Mouse (Mus musculus) G1E (cell line): ENCODE results near the gene Gm13871. TPM values are rescaled to one million over a fixed set of nuclear protein-coding genes. Genes with fewer than 3 reads are reported as not detected.
"Not testable (repeated sequence)": the region's sequence is repeated elsewhere in the genome, so short reads cannot be mapped to it uniquely, and the experiment has no call there.

Experiments used
- ATAC-seq: 2 replicates; pipeline ENCODE4 v1.8.0; 2016; ENCODE audit warnings: mild to moderate bottlenecking; ENCODE audit not compliant: insufficient number of reproducible peaks, poor library complexity, low FRiP score, severe bottlenecking; ENCODE audit errors: extremely low read depth
- DNase-seq: peaks from one replicate; pipeline ENCODE4 v3.0.0; 2012; ENCODE audit warnings: low spot score
- H3K27me3 ChIP-seq: 2 replicates; pipeline ENCODE4 v1.6.1; 2012; ENCODE audit warnings: mild to moderate bottlenecking, low read length, inconsistent platforms; ENCODE audit not compliant: insufficient read depth
- H3K36me3 ChIP-seq: replicated peaks from 2 replicates; pipeline ENCODE3; 2012; ENCODE audit warnings: mild to moderate bottlenecking, inconsistent platforms
- H3K4me1 ChIP-seq: 2 replicates; pipeline ENCODE4 v1.6.1; 2012; ENCODE audit warnings: low read depth, low read length, inconsistent platforms, mixed read lengths; ENCODE audit not compliant: insufficient read depth
- H3K4me3 ChIP-seq: 2 replicates; pipeline ENCODE4 v1.5.1; 2012; ENCODE audit warnings: low read depth, mild to moderate bottlenecking, inconsistent platforms, low read length, moderate library complexity, mixed read lengths
- H3K9me3 ChIP-seq: replicated peaks from 2 replicates; pipeline ENCODE4 v1.6.1; 2012; ENCODE audit warnings: inconsistent platforms
- CTCF ChIP-seq: IDR thresholded peaks from 2 replicates; pipeline ENCODE4 v1.5.1; 2012; ENCODE audit warnings: low read depth, low read length, inconsistent platforms, mixed read lengths
- GATA1 ChIP-seq: IDR thresholded peaks from 2 replicates; pipeline ENCODE4 v1.6.1; 2012; ENCODE audit warnings: borderline replicate concordance, low read length, inconsistent platforms, mixed read lengths
- GATA2 ChIP-seq: IDR thresholded peaks from 2 replicates; pipeline ENCODE4 v1.6.1; 2012; ENCODE audit warnings: low read depth, low read length, inconsistent platforms, borderline replicate concordance
- POLR2AphosphoS5 ChIP-seq: IDR thresholded peaks from 2 replicates; pipeline ENCODE4 v1.6.1; 2012; ENCODE audit warnings: low read depth, low read length, inconsistent platforms; ENCODE audit not compliant: insufficient replicate concordance
- TAL1 ChIP-seq: conservative IDR thresholded peaks from 2 replicates; pipeline ENCODE4 v1.6.1; 2012; ENCODE audit warnings: low read depth, low read length, inconsistent platforms, mixed read lengths
- polyA plus RNA-seq: library from polyadenylated mRNA; stranded (reverse); fragments of >175 nt; gene quantifications from 2 replicates; pipeline ENCODE4 v1.2.3, GENCODE M21; 2012
- total RNA-seq, 2 experiments: library from RNA; stranded (forward) in 1 of 2; stranded (reverse) in 1 of 2; fragments of 200-1000 nt in 1 of 2; fragments of >200 nt in 1 of 2; fragmentation: Nextera tagmentation in 1 of 2; gene quantifications; 2 replicates each; pipeline ENCODE4 v1.2.3; 2014 to 2017

The Gm13871 gene
- total RNA-seq (2014; fragmentation: Nextera tagmentation) = not detected in 2 replicates
- not detected in 2 replicates for total RNA-seq (2017)
- not detected in 2 replicates for polyA plus RNA-seq

GRCm38 (mm10) chr4:73905853-73906252, at the start of gene Gm13871:
Gene Gm13871, minus strand, starts transcription at chr4:73905953.
- H3K27me3 ChIP-seq, H3K4me1 ChIP-seq, H3K36me3 ChIP-seq, ATAC-seq, H3K9me3 ChIP-seq, DNase-seq, H3K4me3 ChIP-seq: not testable (repeated sequence)

GRCm38 (mm10) chr4:73950375-73950896, 44.7 kb upstream of the Gm13871 start, which contains the start of gene 2310002L09Rik:
Gene 2310002L09Rik, minus strand, starts transcription at chr4:73950846.
- Histone ChIP-seq H3K36me3 (no peaks in the 10 kb centered on the region), H3K27me3 (no peaks in the 10 kb centered on the region), H3K4me3 (no peak within 1 kb of the TSS), H3K9me3 (no peaks in the 10 kb centered on the region), H3K4me1 (no peaks in the 10 kb centered on the region)
- ATAC-seq (no peak), DNase-seq (no peak)
- TF ChIP-seq CTCF (no peak), GATA1 (no peak), GATA2 (no peak), TAL1 (no peak), POLR2AphosphoS5 (no peak)

GRCm38 (mm10) chr4:73920660-73921059, 14.9 kb upstream of the Gm13871 start, which contains the start of gene Gm11756:
Gene Gm11756, minus strand, starts transcription at chr4:73920760.
- not testable (repeated sequence) for H3K9me3 ChIP-seq, H3K27me3 ChIP-seq, DNase-seq, H3K36me3 ChIP-seq, ATAC-seq, H3K4me1 ChIP-seq, H3K4me3 ChIP-seq

- not testable (repeated sequence) for ATAC-seq, H3K4me1 ChIP-seq, H3K4me3 ChIP-seq, H3K9me3 ChIP-seq, H3K36me3 ChIP-seq, H3K27me3 ChIP-seq, DNase-seq
These were observed 14.7 kb downstream of the Gm13871 start, which contains the start of gene Gm11757 for GRCm38 (mm10) chr4:73891012-73891411. Gene Gm11757, minus strand, starts transcription at chr4:73891112.

DNA sequence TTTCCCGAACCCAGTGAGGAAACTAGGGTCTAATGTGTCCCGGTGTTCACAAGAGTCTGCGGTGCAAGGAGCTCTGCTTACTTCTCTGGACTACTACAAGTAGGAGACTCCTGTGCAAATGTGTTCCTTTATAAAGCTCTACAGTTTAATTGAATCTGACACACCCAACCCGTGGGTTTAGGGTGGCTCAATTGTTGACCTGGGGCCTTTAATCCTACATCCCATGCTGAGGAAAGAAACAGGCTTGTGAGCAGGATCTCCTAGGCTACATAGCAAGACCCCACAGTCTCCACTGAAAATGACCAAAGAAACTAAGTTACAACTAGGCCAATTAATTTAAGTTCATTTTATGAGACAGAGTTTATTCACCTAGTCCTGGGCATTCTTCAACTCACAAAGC, 29.6 kb downstream of the Gm13871 start, which contains the start of gene Gm11758:
Gene Gm11758, minus strand, starts transcription at position 101 of the 400 bp plus-strand sequence.
- H3K4me3 ChIP-seq, H3K27me3 ChIP-seq, H3K4me1 ChIP-seq, ATAC-seq, H3K9me3 ChIP-seq, H3K36me3 ChIP-seq, DNase-seq: not testable (repeated sequence)

Other genes with a start within 250 kb of the Gm13871 start
- not detected in 2 replicates for gene Gm11239, start 237.6 kb downstream of the Gm13871 start, total RNA-seq (2014; fragmentation: Nextera tagmentation)
- gene Gm11239, start 237.6 kb downstream of the Gm13871 start, total RNA-seq (2017) = 0.27 TPM in 1 of 2 replicates, not detected in the other
- gene Gm11239, start 237.6 kb downstream of the Gm13871 start, polyA plus RNA-seq = not detected in 2 replicates
- not detected in 2 replicates for gene Gm428, start 222.4 kb downstream of the Gm13871 start, total RNA-seq (2014; fragmentation: Nextera tagmentation)
- 0.27 and 0.41 TPM in 2 replicates for gene Gm428, start 222.4 kb downstream of the Gm13871 start, total RNA-seq (2017)
- gene Gm428, start 222.4 kb downstream of the Gm13871 start, polyA plus RNA-seq = not detected in 2 replicates
- not detected in 2 replicates for gene Rasef, start 115.0 kb downstream of the Gm13871 start, total RNA-seq (2014; fragmentation: Nextera tagmentation)
- 0.05 TPM in 1 of 2 replicates, not detected in the other for gene Rasef, start 115.0 kb downstream of the Gm13871 start, total RNA-seq (2017)
- not detected in 2 replicates for gene Rasef, start 115.0 kb downstream of the Gm13871 start, polyA plus RNA-seq
- not detected in 2 replicates for gene Gm11758, start 29.7 kb downstream of the Gm13871 start, total RNA-seq (2014; fragmentation: Nextera tagmentation)
- gene Gm11758, start 29.7 kb downstream of the Gm13871 start, total RNA-seq (2017) = not detected in 2 replicates
- not detected in 2 replicates for gene Gm11758, start 29.7 kb downstream of the Gm13871 start, polyA plus RNA-seq
- not detected in 2 replicates for gene Gm11757, start 14.8 kb downstream of the Gm13871 start, total RNA-seq (2014; fragmentation: Nextera tagmentation)
- not detected in 2 replicates for gene Gm11757, start 14.8 kb downstream of the Gm13871 start, total RNA-seq (2017)
- gene Gm11757, start 14.8 kb downstream of the Gm13871 start, polyA plus RNA-seq = not detected in 2 replicates
- gene Gm11756, start 14.8 kb upstream of the Gm13871 start, total RNA-seq (2014; fragmentation: Nextera tagmentation) = not detected in 2 replicates
- gene Gm11756, start 14.8 kb upstream of the Gm13871 start, total RNA-seq (2017) = not detected in 2 replicates
- gene Gm11756, start 14.8 kb upstream of the Gm13871 start, polyA plus RNA-seq = not detected in 2 replicates
- not detected in 2 replicates for gene 2310002L09Rik, start 44.9 kb upstream of the Gm13871 start, total RNA-seq (2014; fragmentation: Nextera tagmentation)
- not detected in 2 replicates for gene 2310002L09Rik, start 44.9 kb upstream of the Gm13871 start, total RNA-seq (2017)
- gene 2310002L09Rik, start 44.9 kb upstream of the Gm13871 start, polyA plus RNA-seq = not detected in 2 replicates
- not detected in 2 replicates for gene Frmd3, start 107.5 kb upstream of the Gm13871 start, total RNA-seq (2014; fragmentation: Nextera tagmentation)
- gene Frmd3, start 107.5 kb upstream of the Gm13871 start, total RNA-seq (2017) = 0.16 and 0.17 TPM in 2 replicates
- gene Frmd3, start 107.5 kb upstream of the Gm13871 start, polyA plus RNA-seq = not detected in 2 replicates